Comparison of ENCODE assay signal across 16 mouse cellular contexts in the genomic region with DNA sequence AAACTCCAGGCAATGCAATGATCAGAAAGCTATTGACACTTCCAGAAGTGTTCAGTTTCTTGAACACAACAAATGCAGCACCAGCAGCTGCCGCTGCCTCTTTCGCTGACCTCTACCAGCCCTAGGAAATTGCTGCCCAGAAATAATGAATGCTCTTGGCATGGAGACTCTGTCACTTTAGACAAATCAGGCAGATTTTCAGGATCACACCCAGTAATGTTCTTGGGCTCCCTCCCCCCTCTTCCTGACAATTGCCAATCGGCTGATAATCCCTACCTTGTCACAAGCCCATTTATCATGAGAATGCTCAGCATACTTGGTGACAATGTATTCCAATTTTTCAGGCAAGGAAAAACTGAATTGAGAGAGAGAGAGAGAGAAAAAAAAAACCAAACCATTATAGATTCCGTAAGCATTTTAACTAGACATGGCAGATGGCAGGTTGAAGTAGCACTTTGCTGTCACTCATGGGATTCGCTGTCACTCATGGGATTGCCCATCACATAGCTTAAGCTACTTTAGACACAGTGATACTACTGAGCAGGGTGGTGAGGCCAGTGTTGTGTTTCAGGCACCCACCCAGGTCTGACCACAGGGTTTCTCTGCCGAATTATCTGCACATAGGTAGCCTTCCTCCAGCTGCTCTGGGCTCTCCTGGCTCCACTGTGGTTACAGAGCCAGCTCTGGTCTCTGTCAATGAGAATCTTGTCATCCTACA.
DNase-seq lines count a peak whose midpoint lies in the region; ATAC-seq lines count a peak whose summit lies in the region.
"Had no signal": no experiment of that assay in that cellular context is flagged by ENCODE, and none has a peak within 500 bp of the region (broad histone marks: within the 10 kb centered on the region; RNA-seq: fewer than 3 reads in every experiment).

No protein-coding gene starts in this region.

- DNase-seq in gastrocnemius, adult 18-20 months (ENCODE audit: low spot score), result peak; percentile 4
- DNase-seq in gastrocnemius, postnatal 25 days, result no peak
- DNase-seq in retina, postnatal 1 day, result peak; percentile 11
- DNase-seq in layer of hippocampus, adult 9-10 months (ENCODE audit: low spot score), result no peak
- DNase-seq: cerebellum, adult 8-10 months; thymus, adult 2 months had no signal

- no peaks in the 10 kb centered on the region for H3K9me3 ChIP-seq in midbrain, embryonic 12.5 days
- H3K9me3 ChIP-seq in midbrain, embryonic 13.5 days, result no peaks in the 10 kb centered on the region
- no peaks in the 10 kb centered on the region for H3K9me3 ChIP-seq in forebrain, embryonic 16.5 days (ENCODE audit: control insufficient read depth, low read length)
- H3K9me3 ChIP-seq: embryonic facial prominence, embryonic 15.5 days; kidney, embryonic 15.5 days; limb, embryonic 13.5 days; liver, embryonic 15.5 days had no signal

- H3K27ac ChIP-seq in midbrain, embryonic 12.5 days (replicated peaks), result 0 out of 2 replicates have a peak overlapping the region, but pooled peaks have one; percentile 20
- no peak overlapping the region for H3K27ac ChIP-seq in midbrain, embryonic 13.5 days
- H3K27ac ChIP-seq in forebrain, embryonic 16.5 days (ENCODE audit: low read length), result peak overlapping the region; percentile 53; the same call in 1 of the 2 replicates
- H3K27ac ChIP-seq: embryonic facial prominence, embryonic 15.5 days; kidney, embryonic 15.5 days; layer of hippocampus, adult 2 months; left cerebral cortex, adult 2 months; limb, embryonic 13.5 days; liver, embryonic 15.5 days had no signal

- H3K4me2 ChIP-seq in midbrain, embryonic 12.5 days (replicated peaks), result no peak overlapping the region
- no peak overlapping the region for H3K4me2 ChIP-seq in midbrain, embryonic 13.5 days (replicated peaks)
- no peak overlapping the region for H3K4me2 ChIP-seq in forebrain, embryonic 16.5 days (ENCODE audit: low read length)
- H3K4me2 ChIP-seq: embryonic facial prominence, embryonic 15.5 days; kidney, embryonic 15.5 days; limb, embryonic 13.5 days; liver, embryonic 15.5 days had no signal

- no peaks in the 10 kb centered on the region for H3K27me3 ChIP-seq in midbrain, embryonic 12.5 days
- no peaks in the 10 kb centered on the region for H3K27me3 ChIP-seq in midbrain, embryonic 13.5 days
- H3K27me3 ChIP-seq in forebrain, embryonic 16.5 days (replicated peaks; ENCODE audit: control insufficient read depth, insufficient read depth, low read length), result no peaks in the 10 kb centered on the region
- H3K27me3 ChIP-seq: embryonic facial prominence, embryonic 15.5 days; kidney, embryonic 15.5 days; limb, embryonic 13.5 days; liver, embryonic 15.5 days had no signal

- no peak overlapping the region for H3K4me3 ChIP-seq in midbrain, embryonic 12.5 days
- H3K4me3 ChIP-seq in midbrain, embryonic 13.5 days (replicated peaks), result no peak overlapping the region
- no peak overlapping the region for H3K4me3 ChIP-seq in forebrain, embryonic 16.5 days (replicated peaks; ENCODE audit: low read length)
- H3K4me3 ChIP-seq: embryonic facial prominence, embryonic 15.5 days; kidney, embryonic 15.5 days; layer of hippocampus, adult 2 months; left cerebral cortex, adult 2 months; limb, embryonic 13.5 days; liver, embryonic 15.5 days had no signal

- no peaks in the 10 kb centered on the region for H3K4me1 ChIP-seq in midbrain, embryonic 12.5 days
- no peaks in the 10 kb centered on the region for H3K4me1 ChIP-seq in midbrain, embryonic 13.5 days (replicated peaks)
- H3K4me1 ChIP-seq in forebrain, embryonic 16.5 days (replicated peaks; ENCODE audit: control insufficient read depth, insufficient read depth, low read length), result peaks cover 9% of the 10 kb centered on the region
- H3K4me1 ChIP-seq: embryonic facial prominence, embryonic 15.5 days; kidney, embryonic 15.5 days; limb, embryonic 13.5 days; liver, embryonic 15.5 days had no signal

- no peak overlapping the region for H3K9ac ChIP-seq in midbrain, embryonic 12.5 days (replicated peaks)
- no peak overlapping the region for H3K9ac ChIP-seq in midbrain, embryonic 13.5 days (replicated peaks)
- no peak overlapping the region for H3K9ac ChIP-seq in forebrain, embryonic 16.5 days (replicated peaks; ENCODE audit: low read depth, low read length)
- H3K9ac ChIP-seq: embryonic facial prominence, embryonic 15.5 days; kidney, embryonic 15.5 days; limb, embryonic 13.5 days; liver, embryonic 15.5 days had no signal

- no peak for ATAC-seq in midbrain, embryonic 12.5 days (ENCODE audit: low FRiP score, low read depth)
- ATAC-seq in midbrain, embryonic 13.5 days, result no peak
- ATAC-seq in forebrain, embryonic 16.5 days, result peak; percentile 76
- ATAC-seq: CD4-positive, CD25-positive, alpha-beta regulatory T cell, adult 4 months had no signal

- H3K36me3 ChIP-seq in midbrain, embryonic 12.5 days, result no peaks in the 10 kb centered on the region
- no peaks in the 10 kb centered on the region for H3K36me3 ChIP-seq in midbrain, embryonic 13.5 days
- no peaks in the 10 kb centered on the region for H3K36me3 ChIP-seq in forebrain, embryonic 16.5 days (ENCODE audit: control insufficient read depth, insufficient read depth)
- H3K36me3 ChIP-seq: embryonic facial prominence, embryonic 15.5 days; kidney, embryonic 15.5 days; limb, embryonic 13.5 days; liver, embryonic 15.5 days had no signal

- WGBS in midbrain, embryonic 12.5 days, result 72% methylated on average over 6 of the region's 6 CpGs
- 73% methylated on average over 6 of the region's 6 CpGs for WGBS in midbrain, embryonic 13.5 days
- 41% methylated on average over 6 of the region's 6 CpGs for WGBS in forebrain, embryonic 16.5 days

Comparison
In these comparisons a context has a peak if more than half of its experiments do, and no peak if none do; other contexts are left out.
1. DNase-seq: peak in gastrocnemius, adult 18-20 months (single experiment) and retina, postnatal 1 day (single experiment); none in gastrocnemius, postnatal 25 days (single experiment) and layer of hippocampus, adult 9-10 months (single experiment).